Mouse (Mus musculus) right cerebral cortex, postnatal 36 days (tissue): ENCODE data around the gene Dscam.

Experiments used
- DNase-seq, 2 experiments: peaks; one replicate each; pipeline ENCODE4 v3.0.0; 2022; ENCODE audit warnings: low spot score in 2 of 2, mixed read lengths in 1 of 2

Dscam gene

DNA sequence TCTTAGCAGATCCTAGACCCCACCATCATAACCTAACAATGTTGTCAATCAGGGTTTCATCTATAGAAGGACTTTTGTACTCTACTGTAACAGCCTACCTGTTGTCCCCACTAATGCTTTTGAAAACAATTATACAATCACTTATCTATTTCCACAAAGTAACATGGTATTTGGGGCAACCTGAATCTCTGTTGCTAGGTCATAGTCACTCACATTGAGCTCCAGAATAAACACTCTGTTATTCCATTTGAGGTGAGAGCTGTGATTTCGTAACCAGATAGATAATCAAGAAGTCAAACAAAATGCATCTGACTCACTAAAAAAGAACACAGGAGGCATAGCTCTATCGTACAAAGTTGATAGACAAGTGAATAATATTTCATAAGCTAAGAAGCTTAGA is 226.9 kb downstream of the Dscam start:
- no peak for DNase-seq

DNA sequence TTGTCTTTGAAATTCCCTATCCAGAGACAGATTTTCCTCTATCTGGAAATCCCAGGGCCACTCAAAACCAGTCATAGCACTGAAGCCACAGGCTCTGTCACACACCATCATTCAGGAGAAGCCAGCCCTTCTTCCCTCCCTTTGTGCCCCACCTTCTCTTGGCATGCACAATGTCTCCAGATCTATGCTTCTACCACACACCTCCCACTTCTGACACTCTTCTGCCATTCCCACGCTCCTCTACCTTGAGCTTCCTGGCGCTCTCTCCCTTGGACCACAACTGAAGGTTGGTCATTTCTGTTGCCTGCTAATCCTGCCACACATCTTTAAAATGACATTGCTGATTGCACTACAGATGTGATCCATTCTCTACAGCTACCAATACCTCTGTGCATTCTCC is 235.8 kb downstream of the Dscam start:
- DNase-seq = no peak

DNA sequence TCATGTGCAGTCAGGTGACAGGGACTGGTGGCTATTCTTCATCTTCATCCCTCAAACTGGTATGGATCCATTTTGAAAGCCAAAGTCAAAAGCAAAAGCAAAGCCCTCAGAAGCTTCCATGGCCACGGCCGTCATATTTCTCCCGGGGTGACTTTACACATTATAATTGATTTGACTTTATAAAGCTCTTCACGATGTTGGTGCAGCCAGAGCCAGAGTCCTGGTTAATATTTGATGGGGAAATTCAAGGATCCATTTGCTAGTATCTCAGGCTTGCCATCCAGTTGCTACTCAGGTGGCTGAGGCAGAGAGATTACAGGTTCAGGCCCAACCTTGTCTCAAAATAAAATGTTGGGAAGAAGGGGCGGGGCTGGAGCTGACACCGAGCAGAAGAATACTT is 238.3 kb downstream of the Dscam start:
- DNase-seq = no peak

DNA sequence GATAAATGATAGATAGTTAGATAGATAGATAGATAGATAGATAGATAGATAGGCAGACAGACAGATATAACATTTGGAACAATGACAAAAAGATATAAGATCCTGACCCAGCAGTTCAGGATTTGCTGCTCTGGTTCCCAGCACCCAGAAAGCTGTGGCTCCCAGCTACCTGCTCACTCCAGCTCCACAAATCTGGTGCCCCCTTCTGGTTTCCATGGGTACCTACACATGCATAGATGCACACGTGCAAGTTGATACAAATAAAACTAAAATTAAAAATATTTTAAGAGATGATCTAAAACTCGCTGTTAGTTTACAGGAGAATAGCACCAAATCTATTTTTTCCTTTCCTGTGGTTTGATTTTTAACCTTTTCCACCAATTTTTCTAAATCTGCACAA is 238.8 kb downstream of the Dscam start:
- no peak for DNase-seq

DNA sequence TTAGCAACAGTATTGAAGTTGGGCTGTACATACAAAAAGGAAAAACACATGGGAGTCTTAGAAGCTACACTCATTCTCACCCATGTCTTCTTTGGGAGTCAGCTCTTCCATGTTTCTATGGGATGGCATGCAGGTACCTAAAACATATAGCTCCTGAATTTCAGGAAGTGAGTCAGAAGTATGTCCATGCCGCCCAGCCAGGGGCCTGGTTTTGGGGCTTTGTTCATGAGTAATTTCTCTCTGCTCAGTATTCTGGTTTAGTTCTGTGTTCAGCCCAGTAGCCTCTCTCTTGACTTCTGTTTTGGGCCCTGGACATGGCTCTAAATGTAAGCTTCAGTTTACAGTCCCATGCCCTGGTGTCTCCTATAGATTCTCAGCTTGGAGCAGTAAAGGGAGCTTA is 242.5 kb downstream of the Dscam start:
- no peak for DNase-seq

DNA sequence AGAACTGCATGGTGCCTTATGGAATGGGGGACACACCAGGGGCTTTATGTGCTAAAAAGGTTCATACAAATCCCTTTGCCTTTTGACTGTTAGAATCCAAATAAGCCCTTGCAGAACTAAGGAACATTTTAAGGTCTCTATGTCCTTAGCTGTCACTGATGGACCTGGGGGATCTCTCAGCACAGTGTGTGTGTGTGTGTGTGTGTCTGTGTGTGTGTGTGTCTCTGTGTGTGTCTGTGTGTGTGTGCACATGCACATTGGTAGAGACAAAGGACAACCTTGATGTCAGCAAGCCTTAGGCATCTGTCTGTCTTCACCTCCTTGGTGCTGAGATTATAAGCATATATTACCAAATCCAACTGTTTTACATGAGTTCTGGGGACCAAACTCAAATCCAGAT is 243.1 kb downstream of the Dscam start:
- DNase-seq = no peak

DNA sequence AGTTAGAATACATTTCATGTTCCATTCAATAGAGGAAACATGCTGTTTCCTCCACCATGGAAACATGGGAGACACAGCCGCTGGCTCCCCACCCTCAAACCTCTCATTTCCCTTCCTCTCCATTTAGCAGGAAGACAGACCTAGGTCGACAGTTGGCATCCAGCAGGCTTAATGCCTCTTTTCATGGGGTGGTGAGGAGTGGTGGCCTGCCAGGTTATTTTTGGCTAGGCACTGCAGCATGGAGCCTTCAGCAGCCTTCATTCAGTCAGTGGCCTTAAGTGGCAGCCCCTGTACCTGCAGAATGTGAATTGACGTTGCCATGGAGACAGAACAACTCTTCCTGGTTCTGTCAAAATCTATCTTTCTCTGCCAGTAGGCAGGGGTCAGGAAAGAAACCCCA is 243.6 kb downstream of the Dscam start:
- no peak for DNase-seq

DNA sequence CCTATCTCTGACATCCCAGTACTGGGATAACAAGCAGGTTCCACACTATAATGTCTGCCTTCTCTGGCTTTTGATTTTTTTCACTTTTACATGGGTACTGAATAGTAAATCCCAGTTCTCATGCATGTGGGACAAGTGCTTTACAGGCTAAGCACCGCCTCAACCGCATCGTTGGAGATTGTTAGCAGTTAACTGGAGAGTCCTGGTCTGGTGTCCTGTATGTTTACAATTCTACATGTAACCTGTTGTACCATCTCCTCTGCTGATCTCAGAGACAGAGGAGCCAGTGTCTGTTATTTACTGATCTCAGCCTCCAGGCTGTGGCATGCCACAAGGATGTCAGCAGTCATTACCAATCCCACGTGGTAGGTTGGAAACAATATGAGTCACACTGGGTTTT is 246.6 kb downstream of the Dscam start:
- no peak for DNase-seq

DNA sequence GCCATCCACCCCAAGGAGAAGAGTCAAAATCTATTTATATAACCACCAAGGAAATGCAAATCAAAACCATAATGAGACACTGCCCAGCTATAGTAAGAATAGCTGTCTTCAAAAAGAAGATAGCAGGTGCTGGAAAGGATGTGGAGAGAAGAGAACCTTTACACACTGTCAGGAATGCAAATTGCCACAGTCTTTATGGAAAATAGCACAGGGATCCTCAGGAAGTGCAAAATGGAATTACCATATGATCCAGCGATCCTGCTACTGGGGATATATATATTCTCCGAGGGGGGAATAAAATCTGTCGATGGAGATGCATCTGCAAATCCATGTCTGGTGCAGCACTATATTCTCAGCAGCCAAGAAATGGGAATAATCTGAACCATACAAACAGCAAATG is 256.1 kb downstream of the Dscam start:
- no peak for DNase-seq

DNA sequence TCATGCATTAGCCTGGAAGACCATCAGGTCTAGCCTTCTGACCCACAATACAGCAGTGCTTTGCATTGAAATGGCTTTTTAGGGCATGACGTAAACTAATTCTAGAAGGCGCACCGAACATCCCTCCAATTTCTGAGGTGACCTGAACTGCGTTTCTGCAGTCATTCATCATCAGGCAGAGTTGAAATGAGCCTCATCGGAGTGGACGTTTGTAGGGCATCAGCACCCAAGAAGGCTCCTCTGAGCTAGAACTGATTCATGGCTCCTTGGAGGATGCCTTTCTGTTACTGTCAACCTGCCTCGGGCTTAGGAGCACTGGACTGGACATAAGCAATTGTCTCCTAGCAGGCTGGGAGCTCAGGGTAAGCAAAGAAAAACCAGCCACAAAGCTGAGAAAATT is 257.7 kb downstream of the Dscam start:
- no peak for DNase-seq

DNA sequence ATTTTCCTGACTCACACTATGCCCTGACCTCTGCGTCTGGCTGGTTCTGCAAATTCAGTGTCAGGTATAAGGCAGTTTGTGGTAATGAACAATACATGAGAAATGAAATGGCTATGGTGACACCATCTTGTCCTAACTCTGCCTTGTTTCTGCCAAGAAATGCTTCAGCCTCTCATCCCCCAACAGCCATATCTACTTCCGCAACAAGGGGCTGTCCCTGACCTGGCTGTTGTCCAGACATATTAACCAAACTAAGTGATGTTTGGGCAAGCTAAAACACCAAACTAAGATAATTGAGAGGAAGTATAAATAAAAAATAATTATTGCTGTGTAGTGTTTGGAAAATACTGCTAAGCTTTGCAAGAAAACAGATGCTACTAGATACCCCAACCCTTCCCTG is 258.4 kb downstream of the Dscam start:
- no peak for DNase-seq

DNA sequence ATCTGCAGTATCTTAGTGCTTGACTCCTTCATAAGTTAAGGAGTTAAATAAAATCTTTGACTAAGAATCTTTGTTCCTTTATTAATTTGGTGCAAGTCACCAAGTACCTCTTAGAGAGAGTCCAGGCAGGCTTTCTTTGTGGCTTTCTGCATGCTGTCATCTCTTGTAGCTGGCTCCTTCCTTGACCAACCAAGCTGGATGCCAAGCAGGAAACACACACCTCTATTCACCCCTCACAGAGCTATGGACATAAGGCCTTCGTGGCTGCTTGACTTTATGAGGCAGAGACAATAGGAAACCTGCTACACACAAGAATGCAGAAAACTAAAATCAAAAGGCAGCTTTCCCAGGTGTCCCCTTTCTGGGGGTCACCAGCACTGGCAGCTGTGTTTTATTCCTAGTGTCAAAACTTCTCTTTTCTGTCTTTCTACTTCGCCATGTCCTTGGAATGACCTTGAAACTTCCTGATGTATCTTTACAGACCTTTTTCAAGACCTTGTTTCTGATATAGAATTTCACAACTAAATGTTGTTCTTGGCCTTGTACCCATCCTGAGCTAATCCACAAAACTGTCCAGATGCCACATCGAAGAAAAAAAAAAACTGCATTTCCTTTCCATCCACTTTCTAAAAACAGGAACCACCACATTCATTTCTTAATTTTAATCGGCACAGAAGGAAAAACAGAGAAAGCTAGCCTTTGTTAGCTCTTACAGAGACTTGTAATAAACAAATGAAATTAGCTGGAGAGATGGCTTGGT is 260.0 kb downstream of the Dscam start:
- no peak for DNase-seq

DNA sequence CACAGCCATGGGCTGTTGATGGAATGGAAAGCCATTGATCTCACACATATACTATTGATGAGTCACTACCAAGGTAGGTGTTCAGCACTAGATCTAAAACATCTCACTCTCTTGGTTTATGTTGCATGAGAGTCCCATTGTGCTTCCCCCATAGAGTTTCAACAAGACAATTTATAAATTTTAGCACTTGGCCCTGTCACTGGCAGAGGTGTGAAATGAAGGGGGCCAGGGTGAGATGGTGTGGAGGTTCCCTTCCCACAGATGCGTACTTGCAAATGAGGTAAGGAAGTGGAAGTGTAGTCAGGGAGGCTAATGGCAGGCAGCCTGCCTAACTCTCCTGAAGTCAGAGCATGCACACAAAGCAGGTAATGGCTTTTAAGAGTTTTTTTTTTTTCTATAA is 262.7 kb downstream of the Dscam start:
- no peak for DNase-seq

DNA sequence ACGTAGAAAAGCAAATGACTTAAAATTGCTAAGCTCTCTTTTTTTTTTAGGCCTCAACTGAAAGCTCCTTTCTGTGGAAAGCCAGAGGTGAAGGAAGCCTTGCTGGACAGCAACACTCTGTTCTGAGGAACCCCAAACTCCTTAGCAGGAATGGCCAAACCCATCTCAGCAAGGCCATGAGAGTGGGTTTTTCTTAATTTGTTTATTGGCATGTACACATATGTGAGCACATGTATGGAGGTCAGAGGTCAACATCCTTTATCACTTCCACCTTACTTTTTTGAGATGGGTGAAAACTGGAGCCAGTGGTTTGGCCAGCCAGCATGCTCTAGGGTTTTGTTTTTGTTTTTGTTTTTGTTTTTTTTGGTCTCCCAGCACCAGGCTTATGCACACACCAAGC is 263.5 kb downstream of the Dscam start:
- no peak for DNase-seq

DNA sequence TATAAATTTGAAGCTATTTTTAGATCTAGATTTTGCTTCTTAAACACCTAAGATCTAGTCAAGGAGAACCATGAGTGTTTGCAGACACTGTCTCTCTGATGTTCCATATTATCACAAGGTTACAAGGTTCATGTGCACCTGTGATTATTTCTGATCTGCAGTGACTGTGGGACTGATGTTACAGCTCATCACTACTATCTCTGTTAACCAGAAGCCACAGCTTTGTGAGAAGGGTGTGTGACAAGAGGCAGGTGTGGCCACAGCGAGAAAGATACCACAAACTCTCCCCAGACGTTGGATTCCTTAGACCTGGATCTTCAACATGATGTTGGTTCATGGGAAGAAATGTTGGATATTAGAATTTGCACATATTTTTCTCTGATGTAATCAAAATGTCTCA is 263.9 kb downstream of the Dscam start:
- no peak for DNase-seq

DNA sequence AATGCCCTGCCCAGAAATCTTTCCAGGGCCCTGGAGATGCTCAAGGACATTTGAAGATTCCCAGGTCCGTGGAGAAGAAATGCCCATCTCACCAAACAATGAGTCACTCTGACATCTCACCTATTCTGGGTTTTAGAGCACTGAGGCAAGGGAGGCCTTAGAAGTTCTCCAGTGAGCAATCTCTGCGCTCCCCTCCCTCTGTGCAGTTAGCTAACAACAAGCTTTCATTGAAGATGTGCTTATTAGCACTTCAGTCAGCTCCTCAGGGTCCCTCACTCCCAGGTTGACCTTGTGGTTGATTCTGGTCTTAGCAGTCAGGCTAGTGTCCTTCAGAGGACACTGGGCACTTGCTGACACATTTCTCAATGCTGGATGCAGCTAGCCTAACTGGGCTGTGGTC is 265.8 kb downstream of the Dscam start:
- DNase-seq = no peak

DNA sequence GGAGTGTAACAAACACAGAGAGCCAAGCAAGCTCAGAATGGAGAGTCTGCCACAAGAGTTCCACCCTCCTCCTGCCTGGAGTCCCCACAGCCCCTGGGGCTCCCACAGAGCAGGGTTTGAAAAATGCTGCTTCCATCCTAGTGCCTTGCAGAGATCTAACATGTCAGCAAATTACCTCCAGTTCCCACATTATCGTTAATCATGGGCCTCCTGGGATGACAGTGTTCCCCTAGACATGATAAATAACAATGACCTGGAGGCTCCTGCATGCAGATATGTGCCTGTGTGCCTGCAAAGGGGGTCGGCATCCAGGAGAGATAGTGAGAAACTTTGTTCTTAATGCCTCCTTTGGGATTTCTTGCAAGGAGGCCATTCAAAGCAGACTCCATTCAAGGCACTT is 266.2 kb downstream of the Dscam start:
- no peak for DNase-seq

DNA sequence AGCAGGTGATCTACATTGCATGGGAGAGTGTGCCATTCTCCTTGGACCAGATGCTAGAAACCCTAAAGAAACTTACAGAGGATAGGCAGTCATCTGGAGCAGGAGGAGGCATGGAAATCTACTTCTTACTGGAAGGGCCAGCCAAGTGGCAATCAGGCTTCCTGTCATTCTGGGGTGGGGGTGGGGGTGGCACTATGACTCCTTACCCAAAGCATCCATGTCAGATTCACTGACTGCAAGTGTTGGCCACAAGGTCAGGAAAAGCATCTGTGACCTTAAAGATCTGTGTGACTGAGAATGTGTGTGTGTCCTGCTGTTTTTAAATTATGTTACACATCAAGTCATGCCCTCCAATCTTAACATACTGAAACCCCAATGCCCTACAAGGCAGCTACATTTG is 268.0 kb downstream of the Dscam start:
- no peak for DNase-seq

DNA sequence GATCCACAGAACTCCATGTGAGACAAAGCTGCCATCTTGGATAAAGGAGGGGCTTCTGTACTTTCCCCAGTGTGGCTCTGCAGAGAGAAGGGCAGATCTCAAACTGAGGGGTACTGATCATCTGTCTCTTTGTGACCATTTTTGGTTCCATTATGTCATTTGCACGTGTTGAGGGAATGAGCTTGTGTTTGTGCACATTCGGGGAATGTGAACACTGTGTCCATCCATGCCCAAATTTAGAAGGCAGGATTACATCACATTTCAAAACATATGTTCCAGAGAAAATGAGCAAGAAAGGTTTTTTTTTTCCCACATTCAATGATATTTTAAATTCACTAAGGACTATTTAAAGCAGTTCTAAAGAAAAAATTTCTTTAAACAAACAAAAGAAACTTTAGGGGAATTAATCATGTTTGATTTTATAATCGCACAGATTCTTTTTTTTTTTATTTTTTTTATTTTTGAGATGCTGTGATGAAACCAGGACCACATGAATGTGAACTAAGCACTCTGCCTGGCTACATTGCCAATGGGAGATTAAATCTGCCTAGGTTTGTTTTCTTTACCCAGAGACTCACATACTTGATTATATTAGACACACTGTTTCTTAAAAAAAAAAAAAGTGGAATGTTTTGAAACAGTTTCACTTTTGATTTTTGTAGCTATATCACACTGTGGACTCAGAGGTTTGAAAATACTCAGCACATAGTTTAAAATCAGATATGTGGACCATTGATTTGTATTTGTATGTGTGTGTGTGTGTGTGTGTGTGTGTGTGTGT is 269.1 kb downstream of the Dscam start:
- no peak for DNase-seq

DNA sequence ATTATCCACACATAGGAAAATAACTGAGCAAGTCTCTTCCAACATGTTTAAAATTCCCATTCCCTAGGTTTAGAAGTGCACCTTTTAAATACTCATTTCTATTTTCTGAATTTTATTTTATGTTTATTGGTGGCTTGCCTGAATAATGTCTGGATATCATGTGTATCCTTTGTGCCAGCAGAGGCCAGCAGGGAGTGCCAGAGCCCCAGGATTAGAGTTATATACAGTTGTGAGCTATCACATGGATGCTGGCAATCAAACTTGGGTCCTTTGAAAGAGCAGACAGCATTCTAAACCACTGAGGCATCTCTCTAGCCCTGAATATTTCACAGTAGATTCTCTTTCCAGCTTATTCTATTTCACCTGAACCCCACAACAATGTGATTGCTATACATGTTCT is 271.2 kb downstream of the Dscam start:
- DNase-seq = no peak

DNA sequence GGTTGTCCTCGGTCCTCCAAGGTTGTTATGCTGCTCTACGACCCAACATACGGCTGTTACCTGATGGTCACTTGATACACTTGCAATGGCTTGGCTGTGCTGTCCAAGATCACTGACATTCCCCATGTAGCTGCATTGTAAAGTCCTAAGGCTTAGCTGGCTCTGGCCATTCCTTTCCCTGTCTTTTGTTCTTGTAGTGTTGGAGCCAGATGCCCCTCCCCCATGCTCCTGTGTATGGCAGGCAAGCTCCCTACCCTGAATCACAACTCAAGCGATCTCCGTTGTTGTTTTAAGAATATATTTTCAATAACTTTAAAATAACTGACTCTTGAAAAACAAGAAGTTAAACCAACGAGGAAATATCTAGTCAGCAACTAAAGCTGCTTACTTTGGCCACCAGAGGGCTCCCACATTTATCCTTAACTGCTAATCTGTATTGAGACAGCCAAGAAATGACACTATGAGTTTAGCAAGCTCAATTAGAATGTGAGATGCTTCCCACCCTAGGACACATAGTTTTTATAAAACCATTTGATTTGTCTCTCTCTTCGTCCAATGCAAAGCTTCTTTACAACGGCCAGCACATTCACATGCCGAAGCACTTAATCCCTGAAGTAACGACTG is 273.9 kb downstream of the Dscam start:
- no peak for DNase-seq

DNA sequence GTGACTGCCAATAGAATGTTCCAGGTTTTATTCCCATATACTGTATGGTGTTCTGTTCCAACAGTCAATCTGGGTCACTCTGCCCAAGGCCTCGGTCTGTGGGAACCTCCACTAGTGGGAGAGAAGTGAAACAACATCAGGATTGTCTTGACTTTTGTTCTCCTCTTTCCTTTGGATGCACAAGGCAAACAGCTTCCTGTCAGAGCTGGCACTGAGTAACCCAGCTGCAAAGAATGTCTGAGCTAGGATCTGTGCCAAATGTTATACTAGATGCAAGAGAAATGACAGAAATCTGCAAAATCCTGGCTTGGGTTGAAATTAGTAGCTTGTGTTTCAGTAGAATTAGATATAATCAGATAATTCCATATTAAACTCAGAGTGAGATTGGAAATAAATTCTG is 282.5 kb downstream of the Dscam start:
- DNase-seq = no peak

DNA sequence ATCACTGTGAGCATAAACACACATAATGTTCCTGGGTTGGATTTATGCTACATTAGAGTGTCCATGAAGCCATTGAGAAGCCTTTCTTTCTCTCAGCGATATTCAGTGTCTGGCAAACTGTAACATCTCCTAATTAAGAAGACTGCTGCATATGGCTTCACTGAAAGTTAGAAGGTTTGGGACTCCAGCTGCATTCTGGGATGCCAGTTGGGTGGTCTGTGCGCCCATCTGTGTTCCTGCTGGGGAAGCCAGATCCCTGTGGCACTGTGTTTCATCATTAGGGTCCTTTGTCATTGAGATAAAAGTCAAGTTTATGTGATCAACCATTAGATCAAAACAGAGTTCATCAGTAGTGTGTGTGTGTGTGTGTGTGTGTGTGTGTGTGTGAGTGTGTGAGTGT is 284.7 kb downstream of the Dscam start:
- DNase-seq = no peak
